Mouse (Mus musculus) bone marrow, adult 2 months (tissue): ENCODE results near the gene Smg7. TPM values are rescaled to one million over a fixed set of nuclear protein-coding genes. Genes with fewer than 3 reads are reported as not detected.

ENCODE experiments used
- H3K27ac ChIP-seq: fragments of 200-500 bp; 2 replicates; pipeline ENCODE4 v1.5.1; 2012; ENCODE audit warnings: low read depth, mild to moderate bottlenecking, control low read depth, inconsistent platforms, low read length; ENCODE audit not compliant: control insufficient read depth, poor library complexity, insufficient read depth
- H3K4me1 ChIP-seq: fragments of 200-500 bp; 2 replicates; pipeline ENCODE4 v1.6.1; 2011; ENCODE audit warnings: low read length; ENCODE audit not compliant: control insufficient read depth, insufficient read depth
- H3K4me3 ChIP-seq: fragments of 200-500 bp; replicated peaks from 2 replicates; pipeline ENCODE3; 2011; ENCODE audit warnings: mild to moderate bottlenecking, low read depth, low read length, control low read depth; ENCODE audit not compliant: control insufficient read depth
- CTCF ChIP-seq: fragments of 200-500 bp; IDR thresholded peaks from 2 replicates; pipeline ENCODE4 v1.5.1; 2011; ENCODE audit warnings: low read length, control low read depth; ENCODE audit not compliant: control insufficient read depth, insufficient read depth
- POLR2A ChIP-seq: fragments of 200-500 bp; IDR thresholded peaks from 2 replicates; pipeline ENCODE4 v1.6.1; 2011; ENCODE audit warnings: low read depth, mild to moderate bottlenecking, control low read depth, low read length, borderline replicate concordance; ENCODE audit not compliant: control insufficient read depth
- WGBS: fragments of 180-500 bp; shearing (Covaris S2); methylation state at CpG from one replicate; pipeline ENCODE4 v1.1.7; 2018; 5-methylcytosine and 5-hydroxymethylcytosine counted together
- polyA plus RNA-seq: library from polyadenylated mRNA; stranded (reverse); fragments of >200 nt; gene quantifications from 2 replicates; pipeline ENCODE4 v1.2.4, GENCODE M21; 2011; ENCODE audit warnings: low replicate concordance; ENCODE audit not compliant: missing spikeins, insufficient read depth, insufficient read length

The Smg7 gene
- polyA plus RNA-seq, 1 experiment = 41.0 TPM

- WGBS = 90% methylated on average over 3 of the region's 3 CpGs
- Histone ChIP-seq H3K4me1 (no peaks in the 10 kb centered on the region), H3K27ac (no peak overlapping the region), H3K4me3 (no peak overlapping the region)
- no peak for TF ChIP-seq CTCF
- no peak for TF ChIP-seq POLR2A
These were observed 67.4 kb downstream of the Smg7 start for GRCm38 (mm10) chr1:152835061-152835460.

GRCm38 (mm10) chr1:152832316-152832715 is 70.1 kb downstream of the Smg7 start:
- no peak overlapping the region for H3K4me3 ChIP-seq
- no peak for TF ChIP-seq CTCF
- TF ChIP-seq POLR2A = no peak
- WGBS = 43% methylated on average over 6 of the region's 6 CpGs
- H3K27ac ChIP-seq = no peak overlapping the region
- H3K4me1 ChIP-seq = no peaks in the 10 kb centered on the region

GRCm38 (mm10) chr1:152831619-152832018 is 70.8 kb downstream of the Smg7 start:
- no peaks in the 10 kb centered on the region for H3K4me1 ChIP-seq
- WGBS = 84% methylated on average over 5 of the region's 5 CpGs
- H3K27ac ChIP-seq = no peak overlapping the region
- no peak for TF ChIP-seq POLR2A
- TF ChIP-seq CTCF = no peak
- no peak overlapping the region for H3K4me3 ChIP-seq

- Histone ChIP-seq H3K4me3 (no peak overlapping the region), H3K27ac (no peak overlapping the region), H3K4me1 (no peaks in the 10 kb centered on the region)
- WGBS = 88% methylated on average over 8 of the region's 8 CpGs
- TF ChIP-seq CTCF (no peak), POLR2A (no peak)
These were observed 71.4 kb downstream of the Smg7 start for GRCm38 (mm10) chr1:152831003-152831402.

GRCm38 (mm10) chr1:152830054-152830453 is 72.4 kb downstream of the Smg7 start:
- no peak overlapping the region for H3K4me3 ChIP-seq
- no peak overlapping the region for H3K27ac ChIP-seq
- no peak for TF ChIP-seq CTCF
- no peak for TF ChIP-seq POLR2A
- H3K4me1 ChIP-seq = no peaks in the 10 kb centered on the region
- 90% methylated on average over 9 of the region's 9 CpGs for WGBS

GRCm38 (mm10) chr1:152828637-152829355 is 73.7 kb downstream of the Smg7 start:
- H3K4me1 ChIP-seq = no peaks in the 10 kb centered on the region
- TF ChIP-seq POLR2A (no peak), CTCF (no peak)
- no peak overlapping the region for H3K4me3 ChIP-seq
- no peak overlapping the region for H3K27ac ChIP-seq
- WGBS = 87% methylated on average over 10 of the region's 10 CpGs

GRCm38 (mm10) chr1:152828168-152828567 is 74.3 kb downstream of the Smg7 start:
- 80% methylated on average over 5 of the region's 5 CpGs for WGBS
- H3K4me1 ChIP-seq = no peaks in the 10 kb centered on the region
- no peak overlapping the region for H3K4me3 ChIP-seq
- H3K27ac ChIP-seq = no peak overlapping the region
- TF ChIP-seq POLR2A = no peak
- TF ChIP-seq CTCF = no peak

GRCm38 (mm10) chr1:152826446-152826845 is 76.0 kb downstream of the Smg7 start:
- TF ChIP-seq CTCF (no peak), POLR2A (no peak)
- H3K27ac ChIP-seq = no peak overlapping the region
- no peak overlapping the region for H3K4me3 ChIP-seq
- H3K4me1 ChIP-seq = no peaks in the 10 kb centered on the region
- 56% methylated on average over 5 of the region's 5 CpGs for WGBS

- no peak for TF ChIP-seq POLR2A
- no peak for TF ChIP-seq CTCF
- WGBS = 75% methylated on average over 9 of the region's 9 CpGs
- Histone ChIP-seq H3K4me1 (no peaks in the 10 kb centered on the region), H3K27ac (no peak overlapping the region), H3K4me3 (no peak overlapping the region)
These were observed 78.2 kb downstream of the Smg7 start for GRCm38 (mm10) chr1:152824206-152824605.
